Mouse (Mus musculus) stomach, postnatal 0 days (tissue): ENCODE data around the gene Lrrc25. TPM values are rescaled to one million over a fixed set of nuclear protein-coding genes. Genes with fewer than 3 reads are reported as not detected.

Experiments
- ATAC-seq: fragments of 200-750 bp; cut with Nextera tagmentation; 2 replicates; pipeline ENCODE4 v1.8.0; 2017; ENCODE audit not compliant: low FRiP score, low TSS enrichment
- DNase-seq: peaks from one replicate; pipeline ENCODE4 v3.0.0-alpha.2; 2016; ENCODE audit warnings: low spot score
- H3K27ac ChIP-seq: fragments of 300-500 bp; sonication (generic); replicated peaks from 2 replicates; pipeline ENCODE4 v1.5.1; 2014; ENCODE audit warnings: mild to moderate bottlenecking, control low read depth
- H3K27me3 ChIP-seq: fragments of 300-500 bp; sonication (generic); 2 replicates; pipeline ENCODE4 v1.6.1; 2014; ENCODE audit warnings: low read length; ENCODE audit not compliant: control insufficient read depth, insufficient read depth
- H3K36me3 ChIP-seq: fragments of 300-500 bp; sonication (generic); 2 replicates; pipeline ENCODE4 v1.6.1; 2014; ENCODE audit warnings: low read length, mixed read lengths; ENCODE audit not compliant: control insufficient read depth, insufficient read depth
- H3K4me1 ChIP-seq: fragments of 300-500 bp; sonication (generic); replicated peaks from 2 replicates; pipeline ENCODE4 v1.6.1; 2014; ENCODE audit warnings: antibody characterized with exemption; ENCODE audit not compliant: control insufficient read depth, insufficient read depth
- H3K4me2 ChIP-seq: fragments of 300-500 bp; sonication (generic); replicated peaks from 2 replicates; pipeline ENCODE4 v1.6.1; 2014; ENCODE audit warnings: low read depth, mild to moderate bottlenecking, control low read depth, moderate library complexity
- H3K4me3 ChIP-seq: fragments of 300-500 bp; sonication (generic); 2 replicates; pipeline ENCODE4 v1.5.1; 2014; ENCODE audit warnings: low read depth, low read length, control low read depth
- H3K9ac ChIP-seq: fragments of 300-500 bp; sonication (generic); 2 replicates; pipeline ENCODE4 v1.6.1; 2014; ENCODE audit warnings: mild to moderate bottlenecking, low read length, control low read depth, mixed read lengths
- H3K9me3 ChIP-seq: fragments of 300-500 bp; sonication (generic); 2 replicates; pipeline ENCODE4 v1.6.1; 2016; ENCODE audit warnings: low read length; ENCODE audit not compliant: control insufficient read depth
- CTCF ChIP-seq: IDR thresholded peaks from 2 replicates; pipeline ENCODE4 v1.5.1; 2016; ENCODE audit warnings: antibody characterized with exemption, low read depth, mild to moderate bottlenecking, moderate library complexity
- EP300 ChIP-seq: optimal IDR thresholded peaks from 2 replicates; pipeline ENCODE3; 2016; ENCODE audit warnings: antibody characterized with exemption
- WGBS: fragments of 180-500 bp; shearing (Covaris S2); extraction: QIAGEN DNeasy Blood & Tissue Kit; methylation state at CpG from one replicate; pipeline ENCODE4 v1.1.7; 2014; 5-methylcytosine and 5-hydroxymethylcytosine counted together
- polyA plus RNA-seq: library from polyadenylated mRNA; unstranded; fragments of >200 nt; fragmentation: Nextera tagmentation; extraction: Ambion mirVana; gene quantifications from 2 replicates; pipeline ENCODE4 v1.2.1, GENCODE M21; 2015

Gene Lrrc25
- polyA plus RNA-seq, 1 experiment from 2014 or later, result 2.3 TPM

- peaks cover 3% of the 10 kb centered on the region for H3K4me1 ChIP-seq
- no peak for DNase-seq
- peak overlapping the region; percentile 92 for H3K9ac ChIP-seq
- TF ChIP-seq CTCF, result no peak
- no peak for TF ChIP-seq EP300
- no peaks in the 10 kb centered on the region for H3K9me3 ChIP-seq
- peak overlapping the region; percentile 75 for H3K4me3 ChIP-seq
- peak overlapping the region; percentile 87 for H3K4me2 ChIP-seq
- H3K27ac ChIP-seq, result peak overlapping the region; percentile 97; the same call in 1 of the 2 replicates
- no peaks in the 10 kb centered on the region for H3K27me3 ChIP-seq
- H3K36me3 ChIP-seq, result no peaks in the 10 kb centered on the region
- 25% methylated on average over 6 of the region's 6 CpGs for WGBS
- ATAC-seq, result no peak
Observed at GRCm38 (mm10) chr8:70607603-70607897, 8.4 kb upstream of the Lrrc25 start.

- TF ChIP-seq CTCF, result no peak
- TF ChIP-seq EP300, result no peak
- H3K4me1 ChIP-seq, result peaks cover 3% of the 10 kb centered on the region
- DNase-seq, result peak; percentile 58
- H3K27me3 ChIP-seq, result no peaks in the 10 kb centered on the region
- H3K9ac ChIP-seq, result peak overlapping the region; percentile 92
- H3K4me3 ChIP-seq, result peak overlapping the region; percentile 75
- no peaks in the 10 kb centered on the region for H3K36me3 ChIP-seq
- no peaks in the 10 kb centered on the region for H3K9me3 ChIP-seq
- ATAC-seq, result no peak
- peak overlapping the region; percentile 87 for H3K4me2 ChIP-seq
- WGBS, result 1% methylated on average over 63 of the region's 84 CpGs
- H3K27ac ChIP-seq, result peak overlapping the region; percentile 97
Observed at GRCm38 (mm10) chr8:70607898-70608748, 7.8 kb upstream of the Lrrc25 start.

- Histone ChIP-seq H3K27me3 (no peaks in the 10 kb centered on the region), H3K9ac (peak within 1 kb of the TSS; percentile 92), H3K4me1 (peaks cover 3% of the 10 kb centered on the region), H3K4me3 (peak within 1 kb of the TSS; percentile 75), H3K36me3 (no peaks in the 10 kb centered on the region), H3K4me2 (peak within 1 kb of the TSS; percentile 94), H3K9me3 (no peaks in the 10 kb centered on the region), H3K27ac (peak within 1 kb of the TSS; percentile 97)
- 3% methylated on average over 26 of the region's 26 CpGs for WGBS
- ATAC-seq (no peak), DNase-seq (no peak)
- TF ChIP-seq EP300 (no peak), CTCF (no peak)
Observed at GRCm38 (mm10) chr8:70608749-70609367, 7.1 kb upstream of the Lrrc25 start, which contains the start of gene Ssbp4. Gene Ssbp4 (minus strand): TSS chr8:70608872.

- Histone ChIP-seq H3K4me1 (peaks cover 3% of the 10 kb centered on the region), H3K9me3 (no peaks in the 10 kb centered on the region), H3K9ac (peak overlapping the region; percentile 60), H3K4me3 (peak overlapping the region; percentile 75), H3K27ac (peak overlapping the region; percentile 97), H3K4me2 (peak overlapping the region; percentile 94), H3K27me3 (no peaks in the 10 kb centered on the region), H3K36me3 (no peaks in the 10 kb centered on the region)
- 1% methylated on average over 32 of the region's 39 CpGs for WGBS
- DNase-seq (peak; percentile 92), ATAC-seq (peak; percentile 70)
- TF ChIP-seq EP300 (peak; percentile 80), CTCF (peak; percentile 3; the same call in 1 of the 2 replicates)
Observed at GRCm38 (mm10) chr8:70609368-70609848, 6.5 kb upstream of the Lrrc25 start.

GRCm38 (mm10) chr8:70609849-70610795 is 5.8 kb upstream of the Lrrc25 start:
- no peak for TF ChIP-seq CTCF
- TF ChIP-seq EP300, result peak; percentile 10
- Histone ChIP-seq H3K4me1 (peaks cover 3% of the 10 kb centered on the region), H3K4me3 (peak overlapping the region; percentile 75), H3K9me3 (no peaks in the 10 kb centered on the region), H3K27ac (peak overlapping the region; percentile 97), H3K27me3 (no peaks in the 10 kb centered on the region), H3K9ac (peak overlapping the region; percentile 60), H3K4me2 (peak overlapping the region; percentile 94), H3K36me3 (no peaks in the 10 kb centered on the region)
- DNase-seq, result peak; percentile 94
- under 1% methylated on average over 39 of the region's 45 CpGs for WGBS
- ATAC-seq, result peak; percentile 85
